Comparison of ENCODE assay signal across 8 mouse cellular contexts in the genomic region with DNA sequence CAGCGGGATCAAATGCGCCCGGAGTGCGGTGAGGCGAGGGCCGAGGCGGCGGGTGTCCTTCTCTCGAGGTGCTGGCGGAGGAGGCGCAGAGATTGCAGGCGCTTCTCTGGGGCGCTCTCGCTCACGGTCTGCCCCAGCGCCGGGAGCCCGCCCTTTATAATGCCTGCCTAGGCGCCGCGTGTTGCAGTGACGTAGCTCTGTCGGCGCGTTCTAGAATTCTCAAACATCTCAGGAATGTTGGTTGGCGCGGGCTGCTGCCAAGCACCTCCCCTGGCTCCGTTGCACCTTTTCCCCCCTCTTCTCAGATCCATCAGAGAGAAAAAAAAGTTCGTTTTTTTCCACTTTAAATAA. TPM values are rescaled to one million over a fixed set of nuclear protein-coding genes. Genes with fewer than 3 reads are reported as not detected.
DNase-seq lines count a peak whose midpoint lies in the region.

A gene (minus strand): TSS at position 130 of the 351 bp plus-strand sequence.

- intact Hi-C loops in heart, postnatal 25 days (cut with DNase I): loop anchor here (2.0 to 5.0 kb wide), 5 partner anchors 67 to 272 kb away; a partner anchor contains a TSS

- DNase-seq in 3T3-L1 (ENCODE audit: low read depth, low spot score): peak; percentile 96
- DNase-seq in adrenal gland, postnatal 25 days: peak; percentile 74
- DNase-seq in forelimb bud, embryonic 11.5 days (ENCODE audit: low read depth, low spot score): peak; percentile 90
- DNase-seq in heart, postnatal 25 days (ENCODE audit: low spot score): peak; percentile 89
- peak; percentile 37 to 66 for DNase-seq in layer of hippocampus, postnatal 14 days (ENCODE audit: low spot score in 2 of 2)
- DNase-seq in lung, postnatal 25 days (ENCODE audit: low spot score): peak; percentile 89
- peak; percentile 76 for DNase-seq in right cerebral cortex, postnatal 25 days
- DNase-seq in spleen, adult 18-20 months: no peak

RNA-seq across cellular contexts. Expression of the gene that starts here (rescaled TPM):
- total RNA-seq in adrenal gland, postnatal 25 days (2021): 5.5 and 10.6 TPM in 2 replicates
- total RNA-seq in heart, postnatal 25 days (2021): 10 to 100 TPM; 46.8 to 75.2 TPM
- total RNA-seq in layer of hippocampus, postnatal 14 days (2021): 1 to 10 TPM; 7.8 TPM

Comparison
In these comparisons a context has a peak if more than half of its experiments do, and no peak if none do; other contexts are left out.
1. DNase-seq: peak in 3T3-L1 (single experiment), adrenal gland, postnatal 25 days (single experiment), forelimb bud, embryonic 11.5 days (single experiment), heart, postnatal 25 days (single experiment), layer of hippocampus, postnatal 14 days (2 of 2), lung, postnatal 25 days (single experiment) and right cerebral cortex, postnatal 25 days (single experiment); none in spleen, adult 18-20 months (0 of 2).